Mouse (Mus musculus) bone marrow, adult 2 months (tissue): ENCODE measurements around the gene Olfr90.

Experiments used
- CTCF ChIP-seq: fragments of 200-500 bp; IDR thresholded peaks from 2 replicates; pipeline ENCODE4 v1.5.1; 2011; ENCODE audit warnings: low read length, control low read depth; ENCODE audit not compliant: control insufficient read depth, insufficient read depth
- POLR2A ChIP-seq: fragments of 200-500 bp; IDR thresholded peaks from 2 replicates; pipeline ENCODE4 v1.6.1; 2011; ENCODE audit warnings: low read depth, mild to moderate bottlenecking, control low read depth, low read length, borderline replicate concordance; ENCODE audit not compliant: control insufficient read depth

GRCm38 (mm10) chr17:37075766-37076165, 12.5 kb downstream of the Olfr90 start:
- no peak for TF ChIP-seq CTCF
- TF ChIP-seq POLR2A = no peak
